ENCODE assay signal across 16 mouse cellular contexts in genomic region chr10:69240530-69240929, GRCm38 (mm10). TPM values are rescaled to one million over a fixed set of nuclear protein-coding genes. Genes with fewer than 3 reads are reported as not detected.
DNase-seq lines count a peak whose midpoint lies in the region; TF ChIP-seq lines count a peak whose summit lies in the region.
"Had no signal": no experiment of that assay in that cellular context is flagged by ENCODE, and none has a peak within 500 bp of the region (broad histone marks: within the 10 kb centered on the region; RNA-seq: fewer than 3 reads in every experiment).

No protein-coding gene starts in this region.

- intact Hi-C loops in gastrocnemius, postnatal 14 days (cut with DNase I; ENCODE audit: low total_unique reads): no loop called here

- peak; percentile 38 for DNase-seq in gastrocnemius, postnatal 14 days
- DNase-seq in gastrocnemius, adult 8-10 months (ENCODE audit: low spot score in 2 of 2): no peak
- DNase-seq in layer of hippocampus, adult 2 months (ENCODE audit: low spot score in 2 of 2): peak; percentile 23 to 38
- no peak for DNase-seq in layer of hippocampus, postnatal 10 days (ENCODE audit: low spot score in 2 of 2)
- peak; percentile 24 for DNase-seq in brain, adult 2 months (ENCODE audit: low read depth, low spot score)
- DNase-seq in lung, postnatal 14 days: peak; percentile 72
- no peak for DNase-seq in right cerebral cortex, postnatal 36 days (ENCODE audit: low spot score in 2 of 2)
- DNase-seq in right cerebral cortex, adult 2 months (ENCODE audit: low spot score in 2 of 2): no peak
- DNase-seq: cerebellum, postnatal 10 days; gastrocnemius, postnatal 10 days; right cerebral cortex, postnatal 25 days; thymus, adult 2 months had no signal

- no peak overlapping the region for H3K4me3 ChIP-seq in layer of hippocampus, adult 2 months
- H3K4me3 ChIP-seq: embryonic facial prominence, embryonic 10.5 days; erythroblast, embryonic 14.5 days; limb, embryonic 10.5 days; neural tube, embryonic 12.5 days had no signal

- no peak for TF ChIP-seq CTCF in layer of hippocampus, adult 2 months (conservative IDR thresholded peaks at IDR 0.05)

- peak overlapping the region; percentile 32; the same call in 1 of the 2 replicates for H3K27ac ChIP-seq in layer of hippocampus, adult 2 months
- H3K27ac ChIP-seq: embryonic facial prominence, embryonic 10.5 days; limb, embryonic 10.5 days; neural tube, embryonic 12.5 days had no signal

RNA-seq across cellular contexts. Expression of gene A930033H14Rik, which starts 27.6 kb away (rescaled TPM):
- total RNA-seq in gastrocnemius, postnatal 14 days (2021): 1 to 10 TPM; 2.9 to 3.4 TPM
- 1 to 10 TPM; 5.0 to 6.5 (median 5.7) TPM for total RNA-seq in gastrocnemius, adult 8-10 months (2022)
- total RNA-seq in layer of hippocampus, adult 2 months (2021): 1 to 10 TPM; 2.6 to 2.8 TPM
- 1 to 10 TPM; 4.3 to 5.5 TPM for total RNA-seq in layer of hippocampus, postnatal 10 days (2021)

Comparison
In these comparisons a context has a peak if more than half of its experiments do, and no peak if none do; other contexts are left out.
1. DNase-seq: peak in gastrocnemius, postnatal 14 days (single experiment), layer of hippocampus, adult 2 months (2 of 2), brain, adult 2 months (single experiment) and lung, postnatal 14 days (single experiment); none in gastrocnemius, adult 8-10 months (0 of 2), layer of hippocampus, postnatal 10 days (0 of 2), right cerebral cortex, postnatal 36 days (0 of 2) and right cerebral cortex, adult 2 months (0 of 2).